Mouse (Mus musculus): Measurements from ENCODE around the gene Por.

DNA sequence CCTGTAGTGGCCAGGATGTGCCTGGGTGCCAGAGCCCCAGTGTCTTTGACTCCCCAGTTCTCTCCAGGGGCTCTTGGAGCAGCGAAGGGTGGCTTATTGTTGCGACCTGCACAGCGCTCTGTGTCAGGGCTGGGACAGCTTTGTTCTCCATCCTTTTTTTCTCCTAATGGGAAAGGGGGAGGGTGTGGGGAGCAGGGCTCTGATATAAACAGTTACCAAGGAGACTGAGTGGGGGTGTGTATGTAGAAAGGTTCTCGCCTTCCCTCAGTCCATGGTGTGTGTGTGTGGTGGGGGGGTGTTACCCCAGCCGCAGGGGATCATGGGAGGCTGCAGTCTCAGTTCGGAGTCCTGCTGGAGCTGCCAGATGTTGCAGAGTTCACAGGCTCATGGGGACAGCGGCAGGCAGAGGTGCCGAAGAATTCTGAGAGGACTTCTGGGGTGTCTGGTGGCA lies 55.6 kb downstream of the Por start:
- TF ChIP-seq CTCF (IDR thresholded peaks at IDR 0.05; ENCODE audit: low read depth) (no peak), EP300 (IDR thresholded peaks at IDR 0.05; ENCODE audit: low read depth) (no peak)

Data from heart, postnatal 0 days (tissue).